Mouse (Mus musculus) lung, adult 2 months (tissue): ENCODE measurements around the gene Cdhr5. TPM values are rescaled to one million over a fixed set of nuclear protein-coding genes. Genes with fewer than 3 reads are reported as not detected.

Experiments used
- DNase-seq: peaks from one replicate; pipeline ENCODE4 v3.0.0; 2022
- H3K4me1 ChIP-seq: fragments of 200-500 bp; 2 replicates; pipeline ENCODE4 v1.6.1; 2011; ENCODE audit warnings: low read length; ENCODE audit not compliant: control insufficient read depth, insufficient read depth
- H3K4me3 ChIP-seq: fragments of 200-500 bp; replicated peaks from 2 replicates; pipeline ENCODE3; 2011; ENCODE audit warnings: low read depth, mild to moderate bottlenecking, control low read depth, low read length; ENCODE audit errors: extremely low read depth
- CTCF ChIP-seq: fragments of 200-500 bp; IDR thresholded peaks from 2 replicates; pipeline ENCODE4 v1.5.1; 2011; ENCODE audit warnings: mild to moderate bottlenecking, low read length, control low read depth; ENCODE audit not compliant: insufficient read depth
- POLR2A ChIP-seq: fragments of 200-500 bp; IDR thresholded peaks from 2 replicates; pipeline ENCODE4 v1.6.1; 2011; ENCODE audit warnings: low read depth, mild to moderate bottlenecking, control low read depth, low read length, borderline replicate concordance; ENCODE audit errors: extremely low read depth
- WGBS: fragments of 180-500 bp; shearing (Covaris S2); methylation state at CpG from one replicate; pipeline ENCODE4 v1.1.7; 2018; 5-methylcytosine and 5-hydroxymethylcytosine counted together
- polyA plus RNA-seq: library from polyadenylated mRNA; depleted of rRNA; stranded (reverse); fragments of >200 nt; gene quantifications from 2 replicates; pipeline ENCODE4 v1.2.3, GENCODE M21; 2012

Cdhr5 gene
- polyA plus RNA-seq, 1 experiment: 0.11 TPM

DNA sequence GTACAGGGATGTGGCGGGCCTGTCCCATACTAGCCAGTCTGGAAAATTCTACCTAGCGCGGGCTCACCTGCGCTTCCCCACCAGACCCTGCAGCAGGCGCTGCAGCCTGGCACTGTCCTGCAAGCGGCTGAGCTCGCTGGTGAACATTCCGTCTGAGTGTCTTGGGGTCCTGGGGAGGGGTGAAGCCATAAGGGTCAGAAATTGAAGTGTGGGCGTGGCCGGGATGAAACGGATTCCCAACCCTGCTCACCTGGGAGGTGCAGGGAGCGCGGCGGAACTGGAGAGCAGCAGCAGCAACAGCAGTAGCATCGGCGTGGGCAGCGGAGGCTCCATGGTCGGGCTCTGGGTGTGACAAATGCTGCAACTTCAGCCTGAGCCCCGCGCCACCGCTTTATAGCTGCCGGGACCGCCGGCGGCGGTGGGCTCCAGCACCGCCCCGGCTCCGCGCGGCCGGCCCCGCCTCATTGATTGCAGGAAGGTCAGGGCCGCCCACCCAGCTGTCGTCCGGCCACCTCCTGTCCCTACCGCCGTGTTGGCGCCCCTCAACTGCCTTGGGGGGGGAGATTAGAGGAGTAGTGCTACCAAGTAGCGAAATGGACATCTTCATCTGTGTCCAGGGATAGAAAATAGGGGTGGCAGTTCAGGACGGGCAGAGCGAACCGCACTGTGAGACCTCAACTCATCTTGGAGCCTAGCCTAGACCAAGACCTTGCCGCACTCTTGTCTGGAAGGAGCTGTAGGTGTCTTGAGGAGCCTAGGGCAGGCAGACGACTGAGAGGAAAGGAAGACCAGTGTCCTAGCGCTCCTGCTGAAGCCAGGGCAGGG, 2.4 kb upstream of the Cdhr5 start, which contains the start of gene Sct:
Gene Sct, minus strand, starts transcription at position 368 of the 825 bp plus-strand sequence.
- Histone ChIP-seq H3K4me1 (0 out of 2 replicates have a peak, but pooled peaks cover 2% of the 10 kb centered on the region), H3K4me3 (peak within 1 kb of the TSS; percentile 27)
- 9% methylated on average over 46 of the region's 46 CpGs for WGBS
- no peak for DNase-seq
- no peak for TF ChIP-seq POLR2A
- peak; percentile 33 for TF ChIP-seq CTCF

DNA sequence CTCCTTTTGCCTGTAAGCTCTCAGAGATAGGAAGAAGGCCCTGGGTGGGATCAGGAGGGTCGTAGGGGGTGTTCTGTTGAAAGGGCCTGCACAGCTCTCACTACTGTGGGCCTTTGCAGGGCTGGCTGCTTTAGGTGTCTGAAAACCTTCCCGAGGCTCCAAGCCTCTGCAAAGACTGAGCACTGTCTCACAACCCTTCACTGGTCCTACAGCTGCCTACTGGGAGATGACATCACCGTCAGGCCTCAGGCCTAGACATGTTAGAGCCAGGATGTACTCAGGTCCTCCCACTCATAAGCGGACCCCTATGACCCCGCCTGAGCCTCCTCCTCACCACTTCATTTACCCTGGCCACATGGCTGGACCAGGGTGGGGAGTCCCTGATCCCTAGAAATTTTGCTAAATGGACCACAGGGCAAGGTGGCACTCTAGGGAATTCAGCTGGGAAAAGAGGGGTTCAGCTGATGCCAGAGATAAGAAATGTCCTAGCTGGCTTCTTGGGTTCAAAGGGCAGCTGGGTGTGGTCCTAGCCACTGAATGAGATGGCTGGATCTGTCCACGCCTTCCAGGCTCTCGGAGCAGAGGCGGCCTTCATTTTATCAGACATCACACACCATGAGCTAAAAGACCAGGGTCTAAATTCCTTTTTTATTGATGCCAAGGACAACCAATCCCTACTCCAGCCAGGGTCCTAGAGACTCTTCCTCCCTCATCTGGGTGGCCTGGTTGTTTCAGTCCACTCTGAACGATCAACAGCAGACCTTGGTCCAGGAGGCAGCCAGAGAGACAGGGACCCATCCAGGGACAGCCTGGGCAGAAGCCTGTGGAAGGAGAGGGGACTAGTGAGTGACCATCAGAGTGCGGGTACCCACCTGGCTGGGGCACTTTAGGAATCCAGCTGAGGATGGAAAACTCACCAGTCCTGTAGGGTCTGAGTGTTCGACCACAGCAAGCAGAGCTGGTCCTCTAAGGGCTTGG, 1.4 kb upstream of the Cdhr5 start:
- 86% methylated on average over 11 of the region's 11 CpGs for WGBS

DNA sequence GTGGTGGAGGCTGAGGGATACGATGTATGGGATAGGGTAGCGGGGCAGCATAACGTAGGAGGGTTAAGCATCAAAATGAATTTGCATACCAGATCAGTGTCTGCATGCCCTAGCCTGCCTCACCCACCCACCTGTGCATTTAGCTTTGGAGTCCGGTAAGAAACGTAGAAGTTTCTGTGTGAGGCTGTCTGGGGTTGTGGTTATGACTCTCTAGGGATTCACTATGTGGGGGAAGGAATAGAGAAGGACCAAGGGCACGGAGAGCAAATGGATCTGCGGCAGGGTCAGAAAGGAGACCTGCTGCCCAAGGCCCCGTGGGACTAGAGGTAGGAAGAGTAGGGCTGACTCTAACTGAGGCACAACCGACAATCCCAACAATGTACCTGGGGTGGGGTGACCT, 1.2 kb downstream of the Cdhr5 start:
- no peak overlapping the region for H3K4me3 ChIP-seq
- 0 out of 2 replicates have a peak, but pooled peaks cover 2% of the 10 kb centered on the region for H3K4me1 ChIP-seq
- no peak for DNase-seq
- no peak for TF ChIP-seq CTCF
- no peak for TF ChIP-seq POLR2A
- 85% methylated on average over 9 of the region's 9 CpGs for WGBS

More for the DNA sequence above, 1.4 kb upstream of the Cdhr5 start:
- no peak for TF ChIP-seq CTCF
- TF ChIP-seq POLR2A: no peak
- no peak overlapping the region for H3K4me3 ChIP-seq
- H3K4me1 ChIP-seq: 0 out of 2 replicates have a peak, but pooled peaks cover 2% of the 10 kb centered on the region
- DNase-seq: no peak

DNA sequence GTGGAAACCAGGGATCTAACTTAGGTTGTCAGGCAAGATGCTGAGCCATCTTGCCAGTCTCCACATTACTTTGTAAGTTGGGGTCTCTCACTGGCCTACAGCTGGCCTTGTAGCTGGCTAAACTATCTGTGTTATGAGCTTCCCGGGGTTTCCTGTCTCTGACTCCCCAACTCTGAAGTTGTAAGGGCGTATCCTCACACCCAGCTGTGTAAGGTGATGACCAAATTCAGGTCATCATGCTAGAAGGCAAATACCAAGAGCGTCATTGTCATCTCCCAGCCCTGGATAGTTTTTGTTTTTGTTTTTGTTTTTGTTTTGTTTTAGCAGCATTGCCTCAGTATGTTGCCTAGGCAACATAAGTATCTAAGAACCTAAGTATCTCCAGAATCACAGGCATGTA, 6.0 kb downstream of the Cdhr5 start:
- 79% methylated on average over 3 of the region's 3 CpGs for WGBS
- H3K4me1 ChIP-seq: peaks cover 2% of the 10 kb centered on the region; the same call in 1 of the 2 replicates
- H3K4me3 ChIP-seq: no peak overlapping the region
- no peak for DNase-seq
- TF ChIP-seq POLR2A: no peak
- no peak for TF ChIP-seq CTCF

DNA sequence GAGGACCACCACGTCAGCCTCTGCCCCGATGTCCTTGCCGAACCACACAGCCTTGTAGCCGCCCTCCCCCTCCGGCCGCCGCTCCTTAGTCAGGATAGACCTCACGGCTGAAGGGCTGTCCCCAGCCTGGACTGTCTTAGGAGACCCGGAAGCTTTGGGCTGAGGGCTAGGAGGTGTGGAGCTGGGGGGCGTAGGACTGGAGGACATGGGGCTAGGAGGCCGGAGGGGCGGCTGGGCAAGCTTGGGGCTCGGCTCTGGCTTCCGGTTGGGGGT, 7.4 kb downstream of the Cdhr5 start:
- Histone ChIP-seq H3K4me3 (peak overlapping the region; percentile 51), H3K4me1 (peaks cover 8% of the 10 kb centered on the region)
- DNase-seq: no peak
- 59% methylated on average over 14 of the region's 14 CpGs for WGBS
- TF ChIP-seq POLR2A: no peak
- no peak for TF ChIP-seq CTCF

DNA sequence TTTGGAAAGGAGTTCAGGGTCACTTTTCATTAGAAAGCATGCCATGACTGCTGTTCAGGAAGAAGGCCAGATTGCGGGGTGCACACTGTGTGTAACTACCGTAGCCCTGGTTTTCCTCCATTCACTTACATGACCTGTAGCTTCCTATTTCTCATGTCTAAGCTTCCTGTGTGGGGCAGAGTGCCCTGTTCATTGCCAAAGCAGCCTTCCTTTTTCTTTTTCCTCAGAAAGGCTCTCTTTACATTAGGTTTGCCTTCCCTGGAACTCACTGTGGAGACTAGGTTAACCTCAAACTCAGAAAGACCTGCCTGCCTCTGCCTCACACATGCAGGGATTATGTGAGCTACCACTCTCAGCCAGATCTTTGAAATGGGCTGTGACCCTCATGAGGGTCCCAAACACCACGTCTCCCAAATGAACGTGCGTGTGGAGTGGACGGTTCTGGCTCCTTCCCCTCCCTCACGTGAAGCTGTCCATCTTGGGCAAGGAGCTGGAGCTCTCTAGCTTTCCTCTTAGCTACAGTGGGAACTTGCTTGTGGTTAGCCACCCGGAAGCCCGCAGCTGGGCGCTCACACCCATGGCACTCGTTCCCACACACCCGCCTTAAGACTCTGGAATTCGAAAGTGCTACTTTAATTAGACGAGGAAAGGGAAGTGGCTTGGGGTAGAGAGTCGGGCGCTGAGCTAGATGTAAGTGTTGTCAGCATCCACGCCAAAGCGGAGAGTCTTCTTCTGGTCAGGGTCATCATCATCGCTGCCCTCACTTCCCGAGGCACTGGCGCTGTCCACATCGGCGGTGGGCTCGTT, 7.9 kb downstream of the Cdhr5 start:
- DNase-seq: peak; percentile 26
- WGBS: 38% methylated on average over 24 of the region's 24 CpGs
- H3K4me3 ChIP-seq: peak overlapping the region; percentile 51
- peaks cover 8% of the 10 kb centered on the region for H3K4me1 ChIP-seq
- TF ChIP-seq CTCF (no peak), POLR2A (peak; percentile 28; the same call in 1 of the 2 replicates)

DNA sequence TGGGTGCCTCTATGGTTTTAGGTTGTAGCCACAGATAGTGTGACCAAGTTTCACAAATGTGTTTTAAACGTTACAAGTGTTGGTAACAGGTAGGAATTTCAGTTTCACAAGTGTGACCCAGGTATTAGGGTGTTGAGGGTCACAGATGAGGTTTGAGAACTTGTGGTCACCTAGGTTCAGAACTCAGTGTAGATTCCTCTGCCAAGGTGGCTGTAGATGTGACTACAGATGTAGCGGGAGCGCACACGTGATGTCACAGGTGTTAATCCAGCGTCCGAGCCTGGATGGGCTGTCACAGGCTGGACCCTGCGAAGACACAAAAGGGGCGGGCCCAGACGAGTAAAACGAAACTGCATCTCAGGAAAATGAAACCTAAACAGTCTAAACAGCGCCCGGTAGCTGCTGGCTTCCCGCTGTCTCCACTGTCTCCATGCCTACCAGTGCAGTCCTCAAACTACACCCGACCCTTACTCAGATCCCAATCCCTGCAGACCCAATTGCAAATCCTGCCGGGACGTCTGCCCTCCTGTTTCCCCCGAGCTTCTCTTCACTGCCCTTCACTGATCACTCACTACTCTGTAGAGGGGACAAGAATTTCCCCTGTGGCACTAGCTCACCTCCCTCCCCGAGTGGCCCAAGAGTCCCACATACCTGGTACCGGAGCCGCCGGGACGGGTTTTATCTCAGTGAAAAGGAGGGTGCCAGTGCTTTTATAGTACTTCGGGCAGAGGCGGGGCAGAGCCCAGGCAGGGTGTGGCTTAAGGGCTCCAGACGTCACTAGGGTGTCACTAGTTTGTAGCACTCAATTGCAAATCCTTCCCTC, 10.6 kb downstream of the Cdhr5 start, which contains the start of gene Irf7:
Gene Irf7, minus strand, starts transcription at position 743 of the 823 bp plus-strand sequence.
- TF ChIP-seq POLR2A: peak; percentile 63; the same call in 1 of the 2 replicates
- no peak for TF ChIP-seq CTCF
- Histone ChIP-seq H3K4me3 (peak within 1 kb of the TSS; percentile 90), H3K4me1 (peaks cover 8% of the 10 kb centered on the region)
- WGBS: 2% methylated on average over 25 of the region's 25 CpGs
- DNase-seq: peak; percentile 74

DNA sequence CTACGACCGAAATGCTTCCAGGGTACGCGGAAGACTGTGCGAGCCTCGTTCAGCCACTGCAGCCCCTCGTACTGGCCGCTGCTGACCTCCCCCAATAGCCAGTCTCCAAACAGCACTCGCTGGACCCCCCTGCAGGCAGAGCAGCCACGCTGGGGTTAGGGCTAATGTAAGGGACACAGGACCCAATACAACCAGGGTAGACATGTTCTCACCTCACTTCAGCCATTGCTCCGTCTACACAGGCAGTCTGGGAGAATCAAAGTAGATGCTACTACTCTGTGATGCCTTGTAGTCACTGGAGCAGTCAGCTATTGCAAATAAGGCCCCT, 11.2 kb downstream of the Cdhr5 start:
- H3K4me1 ChIP-seq: peaks cover 8% of the 10 kb centered on the region
- peak; percentile 18 for DNase-seq
- H3K4me3 ChIP-seq: peak overlapping the region; percentile 23
- TF ChIP-seq POLR2A (no peak), CTCF (no peak)
- whole genome bisulfite sequencing: 26% methylated on average over 11 of the region's 11 CpGs
